Mouse (Mus musculus): ENCODE measurements at regions not wholly inside any gene's neighbourhood (a gene's known extent, or its start where the extent isn't known, plus 50 kb on each side); places are given as distances from the start of the nearest gene placed in this dataset.

GRCm38 (mm10) chr12:97529556-97529955 is 729.7 kb downstream of the Galc start:
- no peak for DNase-seq (ENCODE audit: low spot score in 2 of 2)

GRCm38 (mm10) chr12:97525931-97526330 is 733.3 kb downstream of the Galc start:
- no peak for DNase-seq (ENCODE audit: low spot score in 2 of 2)

GRCm38 (mm10) chr12:97519834-97520489 is 739.3 kb downstream of the Galc start:
- no peak for DNase-seq (ENCODE audit: low spot score in 2 of 2)

- no peak for DNase-seq (ENCODE audit: low spot score in 2 of 2)
These were observed 741.7 kb downstream of the Galc start for GRCm38 (mm10) chr12:97517534-97517933.

GRCm38 (mm10) chr12:97515805-97516204 is 743.5 kb downstream of the Galc start:
- DNase-seq (ENCODE audit: low spot score in 2 of 2): no peak

- no peak for DNase-seq (ENCODE audit: low spot score in 2 of 2)
These were observed 747.4 kb downstream of the Galc start for GRCm38 (mm10) chr12:97511866-97512265.

GRCm38 (mm10) chr12:97501441-97501840 is 757.8 kb downstream of the Galc start:
- no peak for DNase-seq (ENCODE audit: low spot score in 2 of 2)

GRCm38 (mm10) chr12:97483559-97483958 is 775.7 kb downstream of the Galc start:
- DNase-seq (ENCODE audit: low spot score in 2 of 2): no peak

GRCm38 (mm10) chr12:97476466-97477250 is 782.6 kb downstream of the Galc start:
- no peak for DNase-seq (ENCODE audit: low spot score in 2 of 2)

GRCm38 (mm10) chr12:97475751-97476150 is 783.5 kb downstream of the Galc start:
- no peak for DNase-seq (ENCODE audit: low spot score in 2 of 2)

- no peak for DNase-seq (ENCODE audit: low spot score in 2 of 2)
These were observed 790.1 kb downstream of the Galc start for GRCm38 (mm10) chr12:97469183-97469582.

GRCm38 (mm10) chr12:97436141-97436540 is 823.1 kb downstream of the Galc start:
- no peak for DNase-seq (ENCODE audit: low spot score in 2 of 2)

- DNase-seq (ENCODE audit: low spot score in 2 of 2): no peak
These were observed 825.2 kb downstream of the Galc start for GRCm38 (mm10) chr12:97434021-97434420.

- no peak for DNase-seq (ENCODE audit: low spot score in 2 of 2)
These were observed 826.6 kb downstream of the Galc start for GRCm38 (mm10) chr12:97432704-97433103.

GRCm38 (mm10) chr12:97428252-97428651 is 831.0 kb downstream of the Galc start:
- no peak for DNase-seq (ENCODE audit: low spot score in 2 of 2)

GRCm38 (mm10) chr12:97424726-97425125 is 834.5 kb downstream of the Galc start:
- no peak for DNase-seq (ENCODE audit: low spot score in 2 of 2)

- DNase-seq (ENCODE audit: low spot score in 2 of 2): no peak
These were observed 855.8 kb downstream of the Galc start for GRCm38 (mm10) chr12:97403440-97403839.

GRCm38 (mm10) chr12:97402412-97403396 is 856.6 kb downstream of the Galc start:
- no peak for DNase-seq (ENCODE audit: low spot score in 2 of 2)

GRCm38 (mm10) chr12:97398582-97398945 is 860.7 kb downstream of the Galc start:
- no peak for DNase-seq (ENCODE audit: low spot score in 2 of 2)

GRCm38 (mm10) chr12:97397850-97398581 is 861.2 kb downstream of the Galc start:
- DNase-seq (ENCODE audit: low spot score in 2 of 2): peak in 1 of 2 experiments; percentile 18

- no peak for DNase-seq (ENCODE audit: low spot score in 2 of 2)
These were observed 897.5 kb downstream of the Galc start for GRCm38 (mm10) chr12:97361804-97362203.

Data from urinary bladder, postnatal 4 days (tissue).